Comparison of ENCODE assay signal across 15 mouse cellular contexts in the genomic region with DNA sequence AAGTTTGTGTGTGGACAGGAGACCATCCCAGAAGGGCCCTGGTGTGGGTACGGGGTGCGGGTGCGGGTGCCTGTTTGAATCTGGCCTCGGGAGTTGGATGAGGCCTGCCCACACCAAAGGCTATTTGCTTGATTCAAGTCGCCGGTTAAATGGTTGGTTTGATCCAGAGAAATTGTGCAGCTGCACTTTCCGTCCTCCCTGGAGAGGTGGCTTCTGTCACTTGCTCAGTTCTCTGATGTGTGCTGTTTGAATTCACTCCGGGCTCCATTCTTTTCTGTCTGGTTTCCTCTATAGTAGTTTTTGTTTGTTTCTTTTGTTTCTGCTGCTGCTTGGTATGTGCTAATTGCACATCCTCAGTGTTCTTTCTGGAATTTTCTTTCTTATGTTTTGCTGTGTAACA.
A peak's percentile ranks its signal among the peaks of the same experiment; 100 is the strongest.
DNase-seq lines count a peak whose midpoint lies in the region; ATAC-seq and TF ChIP-seq lines count a peak whose summit lies in the region.
"Had no signal": no experiment of that assay in that cellular context is flagged by ENCODE, and none has a peak within 500 bp of the region (broad histone marks: within the 10 kb centered on the region; RNA-seq: fewer than 3 reads in every experiment).

No protein-coding gene starts in this region.

- no peak for TF ChIP-seq CTCF in midbrain, postnatal 0 days (IDR thresholded peaks at IDR 0.05)

- ATAC-seq in hindbrain, embryonic 12.5 days (ENCODE audit: low FRiP score) = no peak; the same call in 1 of the 2 replicates
- no peak for ATAC-seq in hindbrain, embryonic 14.5 days (ENCODE audit: low FRiP score)
- ATAC-seq in midbrain, embryonic 16.5 days = no peak
- no peak for ATAC-seq in midbrain, postnatal 0 days (ENCODE audit: low FRiP score)
- no peak for ATAC-seq in hindbrain, embryonic 13.5 days (ENCODE audit: low FRiP score)
- ATAC-seq in granulocyte monocyte progenitor cell, adult 5-6 weeks (replicated peaks; ENCODE audit: poor library complexity, severe bottlenecking) = no peak

- no peak overlapping the region for H3K4me3 ChIP-seq in hindbrain, embryonic 12.5 days
- no peak overlapping the region for H3K4me3 ChIP-seq in hindbrain, embryonic 14.5 days (replicated peaks; ENCODE audit: low read length)
- no peak overlapping the region for H3K4me3 ChIP-seq in midbrain, embryonic 16.5 days (ENCODE audit: low read depth, low read length)
- no peak overlapping the region for H3K4me3 ChIP-seq in midbrain, postnatal 0 days (ENCODE audit: low read depth, low read length)
- H3K4me3 ChIP-seq in hindbrain, embryonic 13.5 days = no peak overlapping the region
- H3K4me3 ChIP-seq: hindbrain, embryonic 15.5 days had no signal

- no peaks in the 10 kb centered on the region for H3K27me3 ChIP-seq in hindbrain, embryonic 12.5 days
- H3K27me3 ChIP-seq in hindbrain, embryonic 14.5 days (ENCODE audit: control insufficient read depth, insufficient read depth, low read length) = no peaks in the 10 kb centered on the region
- H3K27me3 ChIP-seq in midbrain, embryonic 16.5 days (ENCODE audit: control insufficient read depth, insufficient read depth, low read depth, low read length) = no peaks in the 10 kb centered on the region
- no peaks in the 10 kb centered on the region for H3K27me3 ChIP-seq in midbrain, postnatal 0 days (ENCODE audit: insufficient read depth, low read length)
- no peaks in the 10 kb centered on the region for H3K27me3 ChIP-seq in hindbrain, embryonic 13.5 days
- H3K27me3 ChIP-seq: CH12.LX; hindbrain, embryonic 15.5 days had no signal

- H3K9me3 ChIP-seq in hindbrain, embryonic 12.5 days (replicated peaks) = no peaks in the 10 kb centered on the region
- H3K9me3 ChIP-seq in hindbrain, embryonic 14.5 days (ENCODE audit: control insufficient read depth, low read length) = no peaks in the 10 kb centered on the region
- no peaks in the 10 kb centered on the region for H3K9me3 ChIP-seq in midbrain, embryonic 16.5 days (replicated peaks; ENCODE audit: control insufficient read depth, low read length, poor library complexity, severe bottlenecking)
- no peaks in the 10 kb centered on the region for H3K9me3 ChIP-seq in midbrain, postnatal 0 days (ENCODE audit: low read length)
- H3K9me3 ChIP-seq in hindbrain, embryonic 13.5 days = no peaks in the 10 kb centered on the region
- H3K9me3 ChIP-seq: hindbrain, embryonic 15.5 days had no signal

- H3K36me3 ChIP-seq in hindbrain, embryonic 12.5 days = peaks cover 3% of the 10 kb centered on the region; the same call in 1 of the 2 replicates
- no peaks in the 10 kb centered on the region; the same call in 1 of the 2 replicates for H3K36me3 ChIP-seq in hindbrain, embryonic 14.5 days (replicated peaks; ENCODE audit: control insufficient read depth, insufficient read depth)
- no peaks in the 10 kb centered on the region for H3K36me3 ChIP-seq in midbrain, embryonic 16.5 days (ENCODE audit: control insufficient read depth, insufficient read depth, low read length)
- H3K36me3 ChIP-seq in midbrain, postnatal 0 days (ENCODE audit: insufficient read depth, low read length) = 0 out of 2 replicates have a peak, but pooled peaks cover 3% of the 10 kb centered on the region
- no peaks in the 10 kb centered on the region; the same call in 1 of the 2 replicates for H3K36me3 ChIP-seq in hindbrain, embryonic 13.5 days
- H3K36me3 ChIP-seq: hindbrain, embryonic 15.5 days had no signal

- 58% methylated on average over 8 of the region's 8 CpGs for WGBS in hindbrain, embryonic 12.5 days
- WGBS in hindbrain, embryonic 14.5 days = 56% methylated on average over 8 of the region's 8 CpGs
- WGBS in midbrain, embryonic 16.5 days = 59% methylated on average over 8 of the region's 8 CpGs
- 55% methylated on average over 8 of the region's 8 CpGs for WGBS in midbrain, postnatal 0 days
- WGBS in hindbrain, embryonic 13.5 days = 54% methylated on average over 8 of the region's 8 CpGs

- H3K4me1 ChIP-seq in hindbrain, embryonic 12.5 days = peaks cover 53% of the 10 kb centered on the region
- peaks cover 29% of the 10 kb centered on the region for H3K4me1 ChIP-seq in hindbrain, embryonic 14.5 days (replicated peaks; ENCODE audit: control insufficient read depth, insufficient read depth, low read length)
- peaks cover 28% of the 10 kb centered on the region for H3K4me1 ChIP-seq in midbrain, embryonic 16.5 days (ENCODE audit: control insufficient read depth, insufficient read depth, low read length)
- peaks cover 8% of the 10 kb centered on the region for H3K4me1 ChIP-seq in midbrain, postnatal 0 days (ENCODE audit: insufficient read depth, low read length)
- H3K4me1 ChIP-seq in hindbrain, embryonic 13.5 days (replicated peaks) = peaks cover 67% of the 10 kb centered on the region

- no peak overlapping the region for H3K4me2 ChIP-seq in hindbrain, embryonic 12.5 days (replicated peaks)
- no peak overlapping the region for H3K4me2 ChIP-seq in hindbrain, embryonic 14.5 days (replicated peaks)
- no peak overlapping the region for H3K4me2 ChIP-seq in midbrain, embryonic 16.5 days (ENCODE audit: low read length)
- no peak overlapping the region for H3K4me2 ChIP-seq in midbrain, postnatal 0 days (ENCODE audit: low read depth, low read length, poor library complexity, severe bottlenecking)
- H3K4me2 ChIP-seq in hindbrain, embryonic 13.5 days = no peak overlapping the region
- H3K4me2 ChIP-seq: heart, embryonic 11.5 days; hindbrain, embryonic 15.5 days had no signal

- H3K27ac ChIP-seq in hindbrain, embryonic 12.5 days = peak overlapping the region; percentile 67
- H3K27ac ChIP-seq in hindbrain, embryonic 14.5 days = no peak overlapping the region
- 0 out of 2 replicates have a peak overlapping the region, but pooled peaks have one; percentile 5 for H3K27ac ChIP-seq in midbrain, embryonic 16.5 days (ENCODE audit: low read length)
- no peak overlapping the region for H3K27ac ChIP-seq in midbrain, postnatal 0 days (ENCODE audit: low read depth, low read length)
- peak overlapping the region; percentile 58 for H3K27ac ChIP-seq in hindbrain, embryonic 13.5 days
- H3K27ac ChIP-seq: macrophage had no signal

- no peak overlapping the region for H3K9ac ChIP-seq in hindbrain, embryonic 12.5 days
- H3K9ac ChIP-seq in hindbrain, embryonic 14.5 days = no peak overlapping the region
- H3K9ac ChIP-seq in midbrain, embryonic 16.5 days (ENCODE audit: low read depth, low read length) = no peak overlapping the region
- H3K9ac ChIP-seq in midbrain, postnatal 0 days (replicated peaks; ENCODE audit: low read length, poor library complexity, severe bottlenecking) = no peak overlapping the region
- no peak overlapping the region for H3K9ac ChIP-seq in hindbrain, embryonic 13.5 days
- H3K9ac ChIP-seq: hindbrain, embryonic 15.5 days had no signal

- peak; percentile 4 for DNase-seq in cerebellum, adult 11-12 months
- DNase-seq in cerebellum, adult 18-20 months = no peak
- DNase-seq in hindbrain, embryonic 14.5 days (ENCODE audit: low spot score) = no peak
- no peak for DNase-seq in midbrain, postnatal 0 days (ENCODE audit: low spot score)
- DNase-seq: cerebellum, adult 8-10 months; kidney, adult 8-10 months; right cerebral cortex, postnatal 25 days had no signal

Comparison
In these comparisons a context has a peak if more than half of its experiments do, and no peak if none do; other contexts are left out.
1. H3K27ac ChIP-seq: peak in hindbrain, embryonic 12.5 days (single experiment), midbrain, embryonic 16.5 days (single experiment) and hindbrain, embryonic 13.5 days (single experiment); none in hindbrain, embryonic 14.5 days (single experiment) and midbrain, postnatal 0 days (single experiment).